Mouse (Mus musculus): ENCODE data around the gene Apob. TPM values are rescaled to one million over a fixed set of nuclear protein-coding genes. Genes with fewer than 3 reads are reported as not detected.

Gene Apob
- total and polyA plus RNA-seq, 3 experiments: 0.01 TPM; not detected in 2

GRCm38 (mm10) chr12:8020931-8021330 lies 43.5 kb downstream of the Apob start:
- TF ChIP-seq RCOR1 (conservative IDR thresholded peaks at IDR 0.05; ENCODE audit: low read depth, low read length) (no peak), ZC3H11A (IDR thresholded peaks at IDR 0.05; ENCODE audit: low read depth, low read length) (no peak), MAX (IDR thresholded peaks at IDR 0.05; ENCODE audit: low read length) (no peak), ETS1 (conservative IDR thresholded peaks at IDR 0.05; ENCODE audit: low read depth, low read length) (no peak), KAT2A (IDR thresholded peaks at IDR 0.05; ENCODE audit: insufficient replicate concordance, low read length) (no peak), USF2 (conservative IDR thresholded peaks at IDR 0.05; ENCODE audit: low read depth, low read length) (no peak), IRF4 (IDR thresholded peaks at IDR 0.05; ENCODE audit: low read depth, low read length) (no peak), MEF2A (IDR thresholded peaks at IDR 0.05; ENCODE audit: borderline replicate concordance, low read depth, low read length) (no peak), NRF1 (IDR thresholded peaks at IDR 0.05; ENCODE audit: low read depth, low read length) (no peak), GABPA (IDR thresholded peaks at IDR 0.05; ENCODE audit: insufficient replicate concordance, low read depth, low read length) (no peak), POLR2AphosphoS2 (IDR thresholded peaks at IDR 0.05; ENCODE audit: low read depth, low read length) (no peak)
- no peak overlapping the region for H3K9ac ChIP-seq (ENCODE audit: insufficient read depth, low read depth)
- H3K9me3 ChIP-seq (replicated peaks; ENCODE audit: low read length): no peaks in the 10 kb centered on the region
- no peak overlapping the region for H3K27ac ChIP-seq (ENCODE audit: insufficient read depth, low read depth)
- no peaks in the 10 kb centered on the region for H3K4me1 ChIP-seq (ENCODE audit: control insufficient read depth in 1 of 2, insufficient read depth in 2 of 2)
- no peak overlapping the region for H3K4me2 ChIP-seq (ENCODE audit: insufficient read depth, low read depth, poor library complexity, severe bottlenecking)
- H3K36me3 ChIP-seq (replicated peaks in 1 of 2; ENCODE audit: control insufficient read depth in 1 of 2, insufficient read depth in 1 of 2, low read length in 1 of 2): no peaks in the 10 kb centered on the region
- H3K4me3 ChIP-seq (replicated peaks in 1 of 3; ENCODE audit: low read depth in 2 of 3, low read length in 2 of 3, poor library complexity in 1 of 3): no peak overlapping the region
- DNase-seq (ENCODE audit: extremely low read depth): no peak
- no peaks in the 10 kb centered on the region for H3K79me2 ChIP-seq (replicated peaks; ENCODE audit: control insufficient read depth, extremely low read depth, insufficient read depth, poor library complexity, severe bottlenecking)
- no peaks in the 10 kb centered on the region for H3K27me3 ChIP-seq (replicated peaks)
- in situ Hi-C loops (cut with MboI; ENCODE audit: low pct_ligation_motif_present, low pct_unique_long_range_greater_than_20kb, low sequenced_read_pairs) (no loop called here), dilution Hi-C loops (cut with MboI; ENCODE audit: extremely low pct_ligation_motif_present, extremely low pct_unique_long_range_greater_than_20kb, low sequenced_read_pairs) (no loop called here)

- Histone ChIP-seq H3K9me3 (replicated peaks; ENCODE audit: low read length) (no peaks in the 10 kb centered on the region), H3K36me3 (replicated peaks in 1 of 2; ENCODE audit: control insufficient read depth in 1 of 2, insufficient read depth in 1 of 2, low read length in 1 of 2) (no peaks in the 10 kb centered on the region), H3K4me1 (ENCODE audit: control insufficient read depth in 1 of 2, insufficient read depth in 2 of 2) (no peaks in the 10 kb centered on the region), H3K4me3 (replicated peaks in 1 of 3; ENCODE audit: low read depth in 2 of 3, low read length in 2 of 3, poor library complexity in 1 of 3) (no peak overlapping the region), H3K27ac (ENCODE audit: insufficient read depth, low read depth) (no peak overlapping the region), H3K79me2 (replicated peaks; ENCODE audit: control insufficient read depth, extremely low read depth, insufficient read depth, poor library complexity, severe bottlenecking) (no peaks in the 10 kb centered on the region), H3K9ac (ENCODE audit: insufficient read depth, low read depth) (no peak overlapping the region), H3K27me3 (replicated peaks) (no peaks in the 10 kb centered on the region), H3K4me2 (ENCODE audit: insufficient read depth, low read depth, poor library complexity, severe bottlenecking) (no peak overlapping the region)
- TF ChIP-seq SIN3A (IDR thresholded peaks at IDR 0.05; ENCODE audit: low read length) (no peak), MAFK (IDR thresholded peaks at IDR 0.05; ENCODE audit: insufficient replicate concordance, low read length) (no peak), ZMIZ1 (IDR thresholded peaks at IDR 0.05; ENCODE audit: low read depth, low read length) (no peak), KAT2A (IDR thresholded peaks at IDR 0.05; ENCODE audit: insufficient replicate concordance, low read length) (no peak), MYC (IDR thresholded peaks at IDR 0.05; ENCODE audit: low read depth, low read length) (no peak), USF2 (conservative IDR thresholded peaks at IDR 0.05; ENCODE audit: low read depth, low read length) (no peak), SMC3 (IDR thresholded peaks at IDR 0.05; ENCODE audit: low read depth, low read length) (no peak), GABPA (IDR thresholded peaks at IDR 0.05; ENCODE audit: insufficient replicate concordance, low read depth, low read length) (no peak), PAX5 (IDR thresholded peaks at IDR 0.05; ENCODE audit: low read length) (no peak), ZKSCAN1 (IDR thresholded peaks at IDR 0.05; ENCODE audit: borderline replicate concordance, low read depth, low read length) (no peak), MEF2A (IDR thresholded peaks at IDR 0.05; ENCODE audit: borderline replicate concordance, low read depth, low read length) (no peak), ETS1 (conservative IDR thresholded peaks at IDR 0.05; ENCODE audit: low read depth, low read length) (no peak), E2F4 (IDR thresholded peaks at IDR 0.05; ENCODE audit: insufficient replicate concordance, low read depth, low read length) (no peak), NELFE (IDR thresholded peaks at IDR 0.05; ENCODE audit: low read depth, low read length) (no peak), JUND (conservative IDR thresholded peaks at IDR 0.05; ENCODE audit: low read depth, low read length) (no peak), RCOR1 (conservative IDR thresholded peaks at IDR 0.05; ENCODE audit: low read depth, low read length) (no peak), IRF4 (IDR thresholded peaks at IDR 0.05; ENCODE audit: low read depth, low read length) (no peak), ELF1 (IDR thresholded peaks at IDR 0.05; ENCODE audit: low read depth, low read length) (no peak), JUN (IDR thresholded peaks at IDR 0.05; ENCODE audit: insufficient read depth, low read depth, low read length) (no peak), BHLHE40 (IDR thresholded peaks at IDR 0.05; ENCODE audit: low read depth, low read length) (no peak)
- in situ Hi-C loops (cut with MboI; ENCODE audit: low pct_ligation_motif_present, low pct_unique_long_range_greater_than_20kb, low sequenced_read_pairs) (no loop called here), dilution Hi-C loops (cut with MboI; ENCODE audit: extremely low pct_ligation_motif_present, extremely low pct_unique_long_range_greater_than_20kb, low sequenced_read_pairs) (no loop called here)
- no peak for DNase-seq (ENCODE audit: extremely low read depth)
Observed at GRCm38 (mm10) chr12:8029520-8029919, 52.1 kb downstream of the Apob start.

Measured in CH12.LX (cell line).